Mouse (Mus musculus): ENCODE data around the gene Abcf3. TPM values are rescaled to one million over a fixed set of nuclear protein-coding genes. Genes with fewer than 3 reads are reported as not detected.
A peak's percentile ranks its signal among the peaks of the same experiment; 100 is the strongest.

Gene Abcf3
- total RNA-seq, 2 experiments from 2014 or later = 69.1 to 72.7 TPM

DNA sequence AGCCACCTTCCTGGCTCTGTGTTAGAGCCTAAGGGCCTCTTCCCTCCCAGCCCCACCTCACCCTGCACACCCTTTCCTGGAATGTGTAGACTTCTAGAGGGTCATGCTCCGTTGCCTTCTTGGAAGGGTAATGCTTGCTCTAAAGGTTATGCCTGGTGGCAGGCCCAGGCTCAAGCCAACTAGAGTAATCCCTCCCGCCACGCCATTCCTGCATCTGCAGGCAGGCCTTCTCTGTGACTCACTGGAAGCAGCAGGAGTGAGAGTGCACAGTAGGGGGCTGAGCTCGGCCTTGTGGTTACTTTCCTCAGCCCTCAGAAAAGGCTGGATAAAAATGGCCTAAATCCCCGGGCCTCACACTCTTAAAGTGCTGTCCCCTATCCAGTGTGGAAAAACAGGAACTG is 11.3 kb upstream of the Abcf3 start:
- intact Hi-C loops (cut with DNase I) = loop anchor here (5.0 kb wide), 1 partner anchor 35 kb away; no protein-coding TSS in a partner anchor
- peak in 1 of 2 experiments; percentile 16 for DNase-seq

DNA sequence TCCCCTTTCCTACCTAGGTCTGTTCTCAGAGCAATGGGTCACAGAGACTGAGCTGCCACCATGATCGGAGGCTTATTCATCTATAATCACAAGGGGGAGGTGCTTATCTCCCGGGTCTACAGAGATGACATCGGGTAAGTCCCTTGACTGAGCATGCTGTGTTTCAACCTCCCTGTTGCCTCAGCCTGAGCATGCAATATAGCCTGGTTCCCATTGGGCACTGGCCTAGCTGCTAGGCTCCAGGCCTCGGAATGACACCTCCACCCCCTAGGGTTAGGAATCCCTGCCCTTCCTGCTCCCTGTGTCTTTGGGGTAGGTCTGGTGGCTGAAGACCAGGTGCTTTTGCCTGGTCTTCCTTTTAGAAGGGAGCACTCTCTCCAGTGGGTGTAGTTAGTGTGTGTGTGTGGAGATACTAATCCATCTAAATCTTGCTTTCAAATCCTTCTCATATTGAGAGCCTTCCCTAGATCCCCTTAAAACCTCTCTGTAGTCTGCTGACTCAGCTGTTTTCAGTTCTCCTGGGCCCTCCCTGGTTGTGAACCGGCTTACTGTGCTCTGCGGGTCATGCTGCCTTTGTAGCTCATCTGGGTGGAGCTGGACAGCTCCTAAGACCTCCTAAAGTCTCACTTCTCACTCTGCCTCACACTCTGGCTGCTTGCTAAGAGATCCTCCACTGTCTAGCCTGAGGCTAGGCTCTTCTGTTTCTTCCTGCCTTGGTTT is 10.6 kb upstream of the Abcf3 start:
- intact Hi-C loops (cut with DNase I) = loop anchor here (5.0 kb wide), 1 partner anchor 35 kb away; no protein-coding TSS in a partner anchor
- no peak for DNase-seq

GRCm38 (mm10) chr16:20539649-20540048 is 8.7 kb upstream of the Abcf3 start:
- DNase-seq = no peak
- intact Hi-C loops (cut with DNase I) = loop anchor here (5.0 kb wide), 1 partner anchor 37 kb away; no protein-coding TSS in a partner anchor

DNA sequence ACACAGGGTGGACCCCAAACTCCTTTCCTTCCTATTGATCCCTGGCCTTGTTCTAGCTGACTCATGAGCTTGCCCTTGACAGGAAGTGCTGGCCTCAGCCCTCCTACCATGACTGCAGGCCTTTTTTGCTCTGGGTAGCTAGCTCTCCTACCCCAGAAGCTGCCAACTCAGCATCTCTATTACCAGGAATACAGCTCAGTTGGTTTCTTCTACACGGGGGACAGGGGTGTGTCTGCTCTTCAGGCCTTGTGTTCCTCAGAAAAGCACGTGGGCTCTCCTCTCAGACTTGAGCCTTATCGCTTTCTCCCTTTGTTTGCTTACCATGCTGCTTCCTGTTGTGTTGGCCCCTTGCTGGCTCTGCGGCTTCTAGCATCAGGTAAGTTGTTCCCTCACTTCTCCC is 7.9 kb upstream of the Abcf3 start:
- intact Hi-C loops (cut with DNase I) = no loop called here
- no peak for DNase-seq

- no peak for DNase-seq
- intact Hi-C loops (cut with DNase I) = loop anchor here (5.0 kb wide), 1 partner anchor 67 kb away; the partner anchor contains the start of genes Alg3, Eef1akmt4 and Gm49333
Observed at GRCm38 (mm10) chr16:20545696-20546095, 2.7 kb upstream of the Abcf3 start.

- intact Hi-C loops (cut with DNase I) = loop anchor here (5.0 kb wide), 1 partner anchor 65 kb away; the partner anchor contains the start of genes Alg3, Eef1akmt4 and Gm49333
Observed at GRCm38 (mm10) chr16:20547423-20547822, 954 bp upstream of the Abcf3 start.

GRCm38 (mm10) chr16:20549161-20549560 is 784 bp downstream of the Abcf3 start:
- no peak for DNase-seq
- intact Hi-C loops (cut with DNase I) = loop anchor here (5.0 kb wide), 1 partner anchor 63 kb away; the partner anchor contains the start of genes Alg3, Eef1akmt4 and Gm49333

More at GRCm38 (mm10) chr16:20547423-20547822, 954 bp upstream of the Abcf3 start:
- DNase-seq = no peak

GRCm38 (mm10) chr16:20551691-20552090 is 3.3 kb downstream of the Abcf3 start:
- DNase-seq = no peak
- intact Hi-C loops (cut with DNase I) = no loop called here

DNA sequence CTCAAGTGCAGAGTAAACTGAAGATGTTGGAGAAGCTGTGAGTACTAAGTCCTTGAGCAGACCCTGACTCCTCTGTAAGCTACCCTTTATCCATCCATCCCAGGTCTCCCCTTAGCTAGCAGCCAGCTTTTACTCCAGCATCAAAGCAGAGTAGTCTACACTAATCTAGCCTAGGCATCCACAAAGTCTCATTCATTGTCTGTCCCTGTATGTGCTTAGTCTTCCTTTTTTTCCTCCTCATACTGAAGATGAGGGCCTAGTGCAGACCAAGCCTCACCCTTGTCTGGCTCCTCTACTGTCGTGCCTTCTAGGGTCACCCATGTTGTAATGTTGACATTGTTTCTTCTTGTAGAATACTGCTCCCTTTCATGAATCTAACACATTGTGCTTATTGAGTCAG is 4.2 kb downstream of the Abcf3 start:
- intact Hi-C loops (cut with DNase I) = no loop called here

GRCm38 (mm10) chr16:20555000-20555399 is 6.6 kb downstream of the Abcf3 start:
- DNase-seq = no peak
- intact Hi-C loops (cut with DNase I) = no loop called here

More for the DNA sequence above, 4.2 kb downstream of the Abcf3 start:
- DNase-seq = no peak

GRCm38 (mm10) chr16:20557381-20557780 is 9.0 kb downstream of the Abcf3 start:
- DNase-seq = no peak
- intact Hi-C loops (cut with DNase I) = no loop called here

DNA sequence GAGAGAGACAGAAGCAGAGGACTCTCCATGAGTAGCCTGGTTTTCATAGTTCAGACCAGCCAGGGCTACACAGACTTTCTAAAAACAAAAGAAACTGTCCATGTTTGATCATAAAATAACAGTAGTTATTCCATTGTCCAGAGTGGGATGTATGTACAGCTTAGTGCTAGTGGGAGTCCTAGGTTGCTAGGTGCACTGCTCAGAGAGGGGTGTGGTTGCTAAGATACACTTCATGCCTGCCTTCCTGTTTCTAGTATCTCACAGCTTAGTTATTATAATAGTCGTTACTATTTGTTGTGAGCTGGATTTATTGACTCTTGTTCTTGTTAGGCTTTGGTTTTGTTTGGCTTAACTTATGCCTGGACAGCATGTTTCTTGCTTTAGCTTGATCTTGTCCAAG is 16.7 kb downstream of the Abcf3 start:
- intact Hi-C loops (cut with DNase I) = no loop called here
- no peak for DNase-seq

DNA sequence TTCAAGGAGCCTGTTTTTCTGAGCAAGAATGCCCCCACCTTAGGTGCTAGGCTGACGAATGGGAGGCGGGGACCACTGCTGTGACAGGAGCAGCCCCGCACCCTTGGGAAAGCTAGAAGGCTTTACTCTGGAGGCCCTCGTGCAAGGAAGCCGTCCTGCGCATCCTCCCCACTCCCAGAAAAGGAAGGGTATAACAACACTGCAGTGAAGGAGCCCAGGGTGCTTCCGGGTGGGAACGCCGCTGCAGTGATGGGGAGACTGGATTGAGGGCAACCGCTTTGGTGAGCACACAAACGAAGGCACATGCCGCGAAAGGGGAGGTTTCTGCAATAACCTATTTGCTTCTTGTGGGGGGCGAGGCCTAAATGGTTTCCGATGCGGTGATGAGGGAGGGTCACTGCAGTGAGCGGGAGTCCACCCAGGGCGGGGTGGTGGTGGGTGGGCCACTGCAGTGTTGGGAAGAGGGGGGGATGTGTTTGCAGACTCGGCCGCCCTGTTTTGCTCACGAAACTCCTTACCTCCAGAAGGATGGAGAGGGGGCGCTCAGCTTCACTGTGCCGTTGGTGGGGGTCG is 41.1 kb downstream of the Abcf3 start, which contains the start of gene Vwa5b2:
TSS of gene Vwa5b2 (plus strand) at position 106 of the 573 bp plus-strand sequence.
- DNase-seq = no peak
- intact Hi-C loops (cut with DNase I) = no loop called here

GRCm38 (mm10) chr16:20589939-20590679 is 41.7 kb downstream of the Abcf3 start:
- DNase-seq = peak; percentile 29 to 33
- intact Hi-C loops (cut with DNase I) = no loop called here

- DNase-seq = no peak
- intact Hi-C loops (cut with DNase I) = no loop called here
Observed at GRCm38 (mm10) chr16:20590680-20591038, 42.3 kb downstream of the Abcf3 start.

- intact Hi-C loops (cut with DNase I) = no loop called here
- peak in 1 of 2 experiments; percentile 7 for DNase-seq
Observed at GRCm38 (mm10) chr16:20591076-20591705, 42.8 kb downstream of the Abcf3 start.

- no peak for DNase-seq
- intact Hi-C loops (cut with DNase I) = no loop called here
Observed at GRCm38 (mm10) chr16:20595060-20595673, 46.8 kb downstream of the Abcf3 start.

- intact Hi-C loops (cut with DNase I) = no loop called here
- DNase-seq = no peak
Observed at GRCm38 (mm10) chr16:20595737-20596136, 47.4 kb downstream of the Abcf3 start.

- no peak for DNase-seq
- intact Hi-C loops (cut with DNase I) = no loop called here
Observed at GRCm38 (mm10) chr16:20596687-20597441, 48.5 kb downstream of the Abcf3 start.
